Mouse (Mus musculus) lung, postnatal 0 days (tissue): ENCODE measurements around the gene Agtrap.

ENCODE experiments used
- CTCF ChIP-seq: IDR thresholded peaks from 2 replicates; pipeline ENCODE4 v1.5.1; 2016; ENCODE audit warnings: antibody characterized with exemption, mild to moderate bottlenecking
- EP300 ChIP-seq: IDR thresholded peaks from 2 replicates; pipeline ENCODE4 v1.6.1; 2016; ENCODE audit warnings: antibody characterized with exemption, mild to moderate bottlenecking, control low read depth

DNA sequence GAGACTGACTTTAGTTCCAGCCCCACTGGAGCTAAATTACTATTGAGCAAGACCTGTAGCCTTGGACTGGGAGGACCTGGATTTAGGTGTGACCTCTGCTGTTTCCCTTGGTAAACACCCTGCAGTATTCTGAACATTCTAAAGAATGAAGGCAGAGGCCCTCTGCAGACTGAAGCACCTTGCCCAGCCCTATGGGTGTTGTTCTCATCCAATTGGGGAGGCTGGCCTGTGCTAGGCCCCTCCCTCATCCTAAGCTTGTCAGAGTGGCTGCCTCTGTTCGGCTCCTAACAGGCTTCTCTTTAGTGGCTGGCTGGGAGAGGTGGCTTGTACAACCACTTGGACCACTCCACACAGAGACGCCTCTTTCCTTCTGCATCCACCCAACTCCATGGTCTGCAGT, 34.9 kb downstream of the Agtrap start:
- TF ChIP-seq EP300 (no peak), CTCF (no peak)
